Mouse (Mus musculus) lung, embryonic 14.5 days (tissue): ENCODE results near the gene Scaf1. TPM values are rescaled to one million over a fixed set of nuclear protein-coding genes. Genes with fewer than 3 reads are reported as not detected.
A peak's percentile ranks its signal among the peaks of the same experiment; 100 is the strongest.
"Not testable (repeated sequence)": the region's sequence is repeated elsewhere in the genome, so short reads cannot be mapped to it uniquely, and the experiment has no call there.

Experiments
- ATAC-seq: fragments of 200-750 bp; cut with Nextera tagmentation; 2 replicates; pipeline ENCODE4 v1.8.0; 2017; ENCODE audit warnings: mild to moderate bottlenecking, moderate TSS enrichment, moderate library complexity; ENCODE audit not compliant: insufficient read depth
- DNase-seq: peaks from one replicate; pipeline ENCODE4 v3.0.0-alpha.2; 2015
- H3K27ac ChIP-seq: fragments of 300-500 bp; sonication (generic); 2 replicates; pipeline ENCODE4 v1.5.1; 2014; ENCODE audit warnings: low read depth, mild to moderate bottlenecking, moderate library complexity
- H3K27me3 ChIP-seq: fragments of 300-500 bp; sonication (generic); 2 replicates; pipeline ENCODE4 v1.6.1; 2014; ENCODE audit warnings: low read length, control low read depth; ENCODE audit not compliant: insufficient read depth
- H3K36me3 ChIP-seq: fragments of 300-500 bp; sonication (generic); 2 replicates; pipeline ENCODE4 v1.6.1; 2014; ENCODE audit warnings: control low read depth; ENCODE audit not compliant: insufficient read depth
- H3K4me1 ChIP-seq: fragments of 300-500 bp; sonication (generic); 2 replicates; pipeline ENCODE4 v1.6.1; 2014; ENCODE audit warnings: antibody characterized with exemption, control low read depth; ENCODE audit not compliant: insufficient read depth
- H3K4me2 ChIP-seq: fragments of 300-500 bp; sonication (generic); 2 replicates; pipeline ENCODE4 v1.6.1; 2014; ENCODE audit warnings: mild to moderate bottlenecking
- H3K4me3 ChIP-seq: fragments of 300-500 bp; sonication (generic); 2 replicates; pipeline ENCODE4 v1.5.1; 2014; ENCODE audit warnings: low read depth, low read length
- H3K9ac ChIP-seq: fragments of 300-500 bp; sonication (generic); 2 replicates; pipeline ENCODE4 v1.6.1; 2014
- H3K9me3 ChIP-seq: fragments of 300-500 bp; sonication (generic); 2 replicates; pipeline ENCODE4 v1.6.1; 2016; ENCODE audit warnings: low read depth, low read length, control low read depth
- CTCF ChIP-seq: IDR thresholded peaks from 2 replicates; pipeline ENCODE4 v1.5.1; 2016; ENCODE audit warnings: antibody characterized with exemption, low read depth
- WGBS: fragments of 180-500 bp; shearing (Covaris S2); extraction: QIAGEN DNeasy Blood & Tissue Kit; methylation state at CpG from one replicate; pipeline ENCODE4 v1.1.7; 2014; 5-methylcytosine and 5-hydroxymethylcytosine counted together
- polyA plus RNA-seq: library from polyadenylated mRNA; unstranded; fragments of >200 nt; fragmentation: Nextera tagmentation; extraction: Ambion mirVana; gene quantifications from 2 replicates; pipeline ENCODE4 v1.2.1, GENCODE M21; 2014

The Scaf1 gene
- polyA plus RNA-seq, 1 experiment from 2014 or later = 53.6 TPM

GRCm38 (mm10) chr7:45023711-45024110, 7.5 kb upstream of the Scaf1 start:
- not testable (repeated sequence) for H3K27me3 ChIP-seq, H3K9ac ChIP-seq, H3K4me3 ChIP-seq, ATAC-seq, H3K9me3 ChIP-seq, H3K27ac ChIP-seq, H3K4me2 ChIP-seq, H3K4me1 ChIP-seq
- peak; percentile 47 for DNase-seq
- H3K36me3 ChIP-seq = peaks cover 22% of the 10 kb centered on the region
- peak; percentile 38 for TF ChIP-seq CTCF
- WGBS = 77% methylated on average over 5 of the region's 5 CpGs

- Histone ChIP-seq H3K36me3 (no peaks in the 10 kb centered on the region), H3K4me2 (no peak overlapping the region), H3K4me3 (no peak overlapping the region), H3K27ac (no peak overlapping the region), H3K27me3 (no peaks in the 10 kb centered on the region), H3K9ac (no peak overlapping the region), H3K4me1 (0 out of 2 replicates have a peak, but pooled peaks cover 7% of the 10 kb centered on the region), H3K9me3 (no peaks in the 10 kb centered on the region)
- DNase-seq (no peak), ATAC-seq (no peak)
- TF ChIP-seq CTCF = no peak
- WGBS = 66% methylated on average over 9 of the region's 9 CpGs
Observed at GRCm38 (mm10) chr7:45020225-45020624, 4.1 kb upstream of the Scaf1 start.

GRCm38 (mm10) chr7:45019031-45019571, 2.9 kb upstream of the Scaf1 start:
- H3K9me3 ChIP-seq = no peaks in the 10 kb centered on the region
- H3K27me3 ChIP-seq = no peaks in the 10 kb centered on the region
- H3K27ac ChIP-seq = peak overlapping the region; percentile 21; the same call in 1 of the 2 replicates
- H3K36me3 ChIP-seq = 0 out of 2 replicates have a peak, but pooled peaks cover 3% of the 10 kb centered on the region
- WGBS = 29% methylated on average over 8 of the region's 8 CpGs
- no peak for TF ChIP-seq CTCF
- 0 out of 2 replicates have a peak overlapping the region, but pooled peaks have one; percentile 14 for H3K9ac ChIP-seq
- ATAC-seq = no peak
- peaks cover 15% of the 10 kb centered on the region for H3K4me1 ChIP-seq
- H3K4me2 ChIP-seq = peak overlapping the region; percentile 68
- peak; percentile 71 for DNase-seq
- peak overlapping the region; percentile 96 for H3K4me3 ChIP-seq

GRCm38 (mm10) chr7:45017242-45018061, 1.3 kb upstream of the Scaf1 start, which contains the start of gene Rras:
Gene Rras, plus strand, starts transcription at chr7:45017961.
- Histone ChIP-seq H3K27ac (peak within 1 kb of the TSS; percentile 98), H3K9ac (peak within 1 kb of the TSS; percentile 92), H3K4me1 (peaks cover 15% of the 10 kb centered on the region), H3K9me3 (no peaks in the 10 kb centered on the region), H3K36me3 (peaks cover 19% of the 10 kb centered on the region), H3K4me2 (peak within 1 kb of the TSS; percentile 68), H3K27me3 (no peaks in the 10 kb centered on the region), H3K4me3 (peak within 1 kb of the TSS; percentile 96)
- ATAC-seq = peak; percentile 93
- DNase-seq = peak; percentile 98
- no peak; the same call in 1 of the 2 replicates for TF ChIP-seq CTCF
- WGBS = 0% methylated on average over 36 of the region's 36 CpGs

- WGBS = 0% methylated on average over 4 of the region's 4 CpGs
- H3K36me3 ChIP-seq = peaks cover 26% of the 10 kb centered on the region
- no peak for ATAC-seq
- H3K4me1 ChIP-seq = peaks cover 15% of the 10 kb centered on the region
- peak overlapping the region; percentile 98 for H3K27ac ChIP-seq
- DNase-seq = no peak
- H3K4me3 ChIP-seq = peak overlapping the region; percentile 96
- H3K27me3 ChIP-seq = no peaks in the 10 kb centered on the region
- H3K9me3 ChIP-seq = no peaks in the 10 kb centered on the region
- H3K4me2 ChIP-seq = peak overlapping the region; percentile 68
- H3K9ac ChIP-seq = peak overlapping the region; percentile 92
- no peak for TF ChIP-seq CTCF
Observed at GRCm38 (mm10) chr7:45016761-45017160, 598 bp upstream of the Scaf1 start.

- Histone ChIP-seq H3K9me3 (no peaks in the 10 kb centered on the region), H3K4me2 (peak overlapping the region; percentile 68), H3K36me3 (peaks cover 39% of the 10 kb centered on the region), H3K27me3 (no peaks in the 10 kb centered on the region), H3K27ac (peak overlapping the region; percentile 98), H3K9ac (peak overlapping the region; percentile 92), H3K4me1 (peaks cover 15% of the 10 kb centered on the region), H3K4me3 (peak overlapping the region; percentile 96)
- ATAC-seq = no peak; the same call in 1 of the 2 replicates
- under 1% methylated on average over 20 of the region's 20 CpGs for WGBS
- no peak for TF ChIP-seq CTCF
- DNase-seq = no peak
Observed at GRCm38 (mm10) chr7:45015344-45015956, 713 bp downstream of the Scaf1 start.

GRCm38 (mm10) chr7:45014096-45014451, 2.1 kb downstream of the Scaf1 start:
- no peak for TF ChIP-seq CTCF
- H3K4me1 ChIP-seq = peaks cover 15% of the 10 kb centered on the region
- H3K36me3 ChIP-seq = peaks cover 53% of the 10 kb centered on the region
- 92% methylated on average over 3 of the region's 3 CpGs for WGBS
- H3K27ac ChIP-seq = no peak overlapping the region
- no peaks in the 10 kb centered on the region for H3K27me3 ChIP-seq
- DNase-seq (no peak), ATAC-seq (no peak)
- H3K9me3 ChIP-seq = no peaks in the 10 kb centered on the region
- peak overlapping the region; percentile 96 for H3K4me3 ChIP-seq
- H3K9ac ChIP-seq = 0 out of 2 replicates have a peak overlapping the region, but pooled peaks have one; percentile 92
- peak overlapping the region; percentile 68; the same call in 1 of the 2 replicates for H3K4me2 ChIP-seq
